Mouse (Mus musculus): ENCODE measurements around the gene Clip3.

GRCm38 (mm10) chr7:30324300-30324944 lies 32.9 kb downstream of the Clip3 start:
- no peak for TF ChIP-seq EP300 (optimal IDR thresholded peaks at IDR 0.05)
- no peak for TF ChIP-seq CTCF (IDR thresholded peaks at IDR 0.05; ENCODE audit: low read depth)
